Mouse (Mus musculus): Measurements from ENCODE around the gene Cyp2d10. TPM values are rescaled to one million over a fixed set of nuclear protein-coding genes. Genes with fewer than 3 reads are reported as not detected.

Cyp2d10 gene
- total RNA-seq, 1 experiment from 2014 or later = 0.55 TPM

GRCm38 (mm10) chr15:82358431-82359260 is 48.3 kb downstream of the Cyp2d10 start:
- no peak for DNase-seq

DNA sequence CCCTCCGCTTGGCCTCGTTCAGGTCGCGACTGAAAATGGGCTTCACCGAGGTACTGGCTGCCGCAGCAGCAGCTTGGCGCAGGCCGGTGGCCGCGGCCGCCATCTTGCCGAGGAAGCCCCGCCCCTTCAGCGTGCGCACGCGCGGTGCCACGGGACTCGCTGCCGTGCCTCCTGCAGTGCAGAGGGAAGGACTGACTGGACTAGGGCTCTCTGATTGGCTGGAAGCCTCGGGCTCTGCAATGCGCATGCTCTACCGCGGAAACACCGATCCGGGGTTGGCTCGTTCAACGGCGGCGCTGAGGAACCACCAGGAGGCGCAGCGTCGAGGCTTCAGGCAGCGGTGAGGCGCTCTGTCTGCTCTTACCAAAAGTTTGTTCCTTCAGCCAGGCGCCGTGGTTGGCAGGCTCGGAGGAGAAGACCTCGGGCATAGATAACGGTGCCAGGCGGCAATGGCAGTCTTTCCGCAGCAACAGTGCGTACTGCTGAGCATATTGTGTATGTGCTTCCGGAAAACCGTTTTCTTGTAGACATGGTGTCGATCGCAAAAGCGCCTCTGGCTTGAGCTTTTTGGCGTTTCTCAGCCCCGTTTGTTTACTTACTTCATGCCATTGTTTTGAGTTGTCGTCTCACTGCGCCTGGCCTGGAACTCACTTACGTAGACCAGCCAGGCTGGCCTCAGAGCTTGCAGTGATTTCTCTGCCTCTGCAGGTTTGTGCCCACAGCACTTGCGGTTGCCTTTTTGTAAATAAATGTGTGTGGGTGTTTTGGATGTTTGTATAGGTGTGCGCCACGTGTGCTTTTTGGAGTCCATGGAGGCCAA is 52.7 kb downstream of the Cyp2d10 start, which contains the start of gene Ndufa6:
Gene Ndufa6 (minus strand): TSS at position 197 of the 820 bp plus-strand sequence.
- peak; percentile 97 for DNase-seq

GRCm38 (mm10) chr15:82353745-82354113 is 53.3 kb downstream of the Cyp2d10 start:
- no peak for DNase-seq

DNA sequence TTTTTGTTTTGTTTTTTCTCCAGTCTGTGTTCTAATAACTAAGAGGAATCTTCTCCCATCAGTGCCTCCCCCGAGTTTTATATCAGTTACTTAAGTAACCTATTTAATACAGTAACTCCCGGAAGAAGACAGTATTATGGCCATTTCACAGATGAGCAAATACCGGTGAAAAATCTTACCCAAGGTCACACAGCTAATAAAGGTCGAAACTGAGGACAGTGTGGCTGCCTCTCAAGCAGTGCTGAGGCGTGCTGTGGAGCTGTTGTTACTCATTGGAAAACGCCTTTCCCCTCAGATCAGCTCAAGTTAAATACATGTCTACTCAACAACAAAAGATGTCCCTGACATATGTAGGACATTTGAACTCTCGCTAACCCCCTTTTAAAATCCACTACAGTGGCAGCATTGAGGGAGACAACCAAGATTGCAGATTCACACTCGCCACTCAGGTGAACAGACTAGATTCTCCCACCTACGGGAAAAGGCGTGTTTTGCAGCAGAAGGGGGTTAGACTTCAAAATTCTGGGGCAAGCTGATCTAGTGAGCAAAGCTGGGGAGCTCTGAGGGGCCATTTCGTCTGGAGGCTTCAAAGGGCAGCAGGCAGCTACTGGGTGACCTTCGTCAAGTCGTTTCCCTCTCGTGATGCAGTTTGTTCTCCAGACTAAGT is 53.8 kb downstream of the Cyp2d10 start:
- DNase-seq = no peak

Small RNA genes within 50 kb of the gene (microRNA-seq; reads per million reads assigned to microRNA genes)
- gene Gm25990 (0 reads per million in 2 experiments), gene Gm27331 (0 reads per million in 2 experiments), gene Gm27622 (0 reads per million in 2 experiments), gene Mir7684 (0 reads per million in 2 experiments)

Other genes with a start within 250 kb of the Cyp2d10 start
- gene Shisa8, start 194.4 kb downstream of the Cyp2d10 start, total RNA-seq (2021) = 0.24 and 0.48 TPM in 2 replicates
- 0.21 TPM in 1 of 2 replicates, not detected in the other for gene Tnfrsf13c, start 182.8 kb downstream of the Cyp2d10 start, total RNA-seq (2021)
- gene Cenpm, start 162.4 kb downstream of the Cyp2d10 start, total RNA-seq (2021) = 5.9 and 7.5 TPM in 2 replicates
- gene 1500009C09Rik, start 154.8 kb downstream of the Cyp2d10 start, total RNA-seq (2021) = 0.62 TPM in 1 of 2 replicates, not detected in the other
- 3.0 and 4.3 TPM in 2 replicates for gene Sept3, start 132.3 kb downstream of the Cyp2d10 start, total RNA-seq (2021)
- gene Wbp2nl, start 108.2 kb downstream of the Cyp2d10 start, total RNA-seq (2021) = not detected in 2 replicates
- gene Naga, start 68.3 kb downstream of the Cyp2d10 start, total RNA-seq (2021) = 71.5 and 75.4 TPM in 2 replicates
- gene Pheta2, start 68.3 kb downstream of the Cyp2d10 start, total RNA-seq (2021) = 0.49 and 1.0 TPM in 2 replicates
- gene Smdt1, start 68.2 kb downstream of the Cyp2d10 start, total RNA-seq (2021) = 176 and 192 TPM in 2 replicates
- gene Ndufa6, start 52.9 kb downstream of the Cyp2d10 start, total RNA-seq (2021) = 531 and 557 TPM in 2 replicates
- 40.4 and 48.4 TPM in 2 replicates for gene Cyp2d22, start 26.9 kb downstream of the Cyp2d10 start, total RNA-seq (2021)
- gene Cyp2d11, start 13.2 kb downstream of the Cyp2d10 start, total RNA-seq (2021) = 0.27 TPM in 1 of 2 replicates, not detected in the other
- 3.7 TPM in 1 of 2 replicates, not detected in the other for gene Cyp2d9, start 26.2 kb upstream of the Cyp2d10 start, total RNA-seq (2021)
- not detected in 2 replicates for gene Cyp2d12, start 147.9 kb upstream of the Cyp2d10 start, total RNA-seq (2021)
- gene Cyp2d34, start 213.8 kb upstream of the Cyp2d10 start, total RNA-seq (2021) = not detected in 2 replicates